Mouse (Mus musculus) gastrocnemius, adult 2 months (tissue): ENCODE data around the gene Mlec. TPM values are rescaled to one million over a fixed set of nuclear protein-coding genes. Genes with fewer than 3 reads are reported as not detected.

Experiments used
- DNase-seq: peaks from one replicate; pipeline ENCODE4 v3.0.0; 2022
- H3K27ac ChIP-seq: fragments of 200-600 bp; 2 replicates; pipeline ENCODE4 v1.8.1; 2022; ENCODE audit warnings: mild to moderate bottlenecking
- H3K4me3 ChIP-seq: fragments of 200-600 bp; 2 replicates; pipeline ENCODE4 v1.8.1; 2022; ENCODE audit warnings: mild to moderate bottlenecking, moderate library complexity
- CTCF ChIP-seq: fragments of 200-600 bp; IDR thresholded peaks from 2 replicates; pipeline ENCODE4 v1.8.1; 2022; ENCODE audit warnings: antibody characterized with exemption, mild to moderate bottlenecking, moderate library complexity
- intact Hi-C: fragments of 180-260 bp; cut with DNase I; formaldehyde crosslinking; loops from one replicate; pipeline ENCODE4 v1.15.1; 2025
- total RNA-seq, 2 experiments: library from RNA; stranded (reverse); gene quantifications; 2 replicates each; pipeline ENCODE4 v1.2.3; 2021

The Mlec gene
- total RNA-seq, 2 experiments from 2014 or later, result 138 to 200 TPM

- TF ChIP-seq CTCF, result no peak
- Histone ChIP-seq H3K4me3 (no peak overlapping the region), H3K27ac (no peak overlapping the region)
- DNase-seq, result no peak
- intact Hi-C loops, result no loop called here
These were observed 55.7 kb downstream of the Mlec start for GRCm38 (mm10) chr5:115102231-115102630.

- no peak for DNase-seq
- H3K27ac ChIP-seq, result peak overlapping the region; percentile 58
- no peak for TF ChIP-seq CTCF
- intact Hi-C loops, result no loop called here
- no peak overlapping the region for H3K4me3 ChIP-seq
These were observed 57.5 kb downstream of the Mlec start for GRCm38 (mm10) chr5:115100473-115100872.

GRCm38 (mm10) chr5:115099991-115100390 is 58.0 kb downstream of the Mlec start:
- no peak for DNase-seq
- intact Hi-C loops, result no loop called here

GRCm38 (mm10) chr5:115099530-115099929 is 58.4 kb downstream of the Mlec start:
- Histone ChIP-seq H3K4me3 (no peak overlapping the region), H3K27ac (no peak overlapping the region; the same call in 1 of the 2 replicates)
- DNase-seq, result no peak
- intact Hi-C loops, result no loop called here
- no peak for TF ChIP-seq CTCF

More at GRCm38 (mm10) chr5:115099991-115100390, 58.0 kb downstream of the Mlec start:
- no peak overlapping the region for H3K4me3 ChIP-seq
- H3K27ac ChIP-seq, result peak overlapping the region; percentile 58
- TF ChIP-seq CTCF, result no peak

- intact Hi-C loops, result no loop called here
- no peak for DNase-seq
- Histone ChIP-seq H3K4me3 (no peak within 1 kb of the TSS), H3K27ac (no peak within 1 kb of the TSS)
- no peak for TF ChIP-seq CTCF
These were observed 59.8 kb downstream of the Mlec start, which contains the start of gene Gm10401 for GRCm38 (mm10) chr5:115098195-115098594. Gm10401 (minus strand) TSS chr5:115098295.

Other genes starting within 250 kb of the Mlec start
- gene Oasl1, start 234.9 kb downstream of the Mlec start, total RNA-seq, result under 1 TPM in 1 of 2 experiments, not detected in 1; 0.64 TPM
- 10 to 100 TPM; 24.7 to 26.6 TPM for gene 2210016L21Rik, start 216.0 kb downstream of the Mlec start, total RNA-seq
- not detected for gene Hnf1a, start 187.1 kb downstream of the Mlec start, total RNA-seq
- gene Sppl3, start 147.0 kb downstream of the Mlec start, total RNA-seq, result 10 to 100 TPM; 20.1 to 20.8 TPM
- not detected for gene Gm10401, start 59.9 kb downstream of the Mlec start, total RNA-seq
- gene Acads, start 38.8 kb downstream of the Mlec start, total RNA-seq, result 10 to 100 TPM; 49.9 to 81.7 TPM
- 10 to 100 TPM; 11.8 to 15.7 TPM for gene Unc119b, start 23.2 kb downstream of the Mlec start, total RNA-seq
- 1 to 10 TPM in 1 of 2 experiments, under 1 TPM in 1; 0.79 to 1.5 TPM for gene Cabp1, start 36.2 kb upstream of the Mlec start, total RNA-seq
- gene Pop5, start 77.7 kb upstream of the Mlec start, total RNA-seq, result 10 to 100 TPM; 27.8 to 51.7 TPM
- gene Rnf10, start 114.7 kb upstream of the Mlec start, total RNA-seq, result 100 to 1,000 TPM; 269 to 274 TPM
- gene Coq5, start 121.5 kb upstream of the Mlec start, total RNA-seq, result 100 to 1,000 TPM in 1 of 2 experiments, 10 to 100 TPM in 1; 63.8 to 112 TPM
- gene Dynll1, start 142.8 kb upstream of the Mlec start, total RNA-seq, result 100 to 1,000 TPM in 1 of 2 experiments, 10 to 100 TPM in 1; 48.4 to 115 TPM
- 10 to 100 TPM in 1 of 2 experiments, 1 to 10 TPM in 1; 9.3 to 12.1 TPM for gene Srsf9, start 169.0 kb upstream of the Mlec start, total RNA-seq
- gene Gatc, start 183.0 kb upstream of the Mlec start, total RNA-seq, result 10 to 100 TPM; 22.2 to 28.0 TPM
- 10 to 100 TPM; 19.1 to 20.3 TPM for gene Triap1, start 183.0 kb upstream of the Mlec start, total RNA-seq
- 10 to 100 TPM; 38.7 to 60.9 TPM for gene Cox6a1, start 190.8 kb upstream of the Mlec start, total RNA-seq